Mouse (Mus musculus): ENCODE measurements around the gene Dgkb. TPM values are rescaled to one million over a fixed set of nuclear protein-coding genes. Genes with fewer than 3 reads are reported as not detected.

The Dgkb gene
- polyA plus RNA-seq, 1 experiment from 2014 or later, result not detected

DNA sequence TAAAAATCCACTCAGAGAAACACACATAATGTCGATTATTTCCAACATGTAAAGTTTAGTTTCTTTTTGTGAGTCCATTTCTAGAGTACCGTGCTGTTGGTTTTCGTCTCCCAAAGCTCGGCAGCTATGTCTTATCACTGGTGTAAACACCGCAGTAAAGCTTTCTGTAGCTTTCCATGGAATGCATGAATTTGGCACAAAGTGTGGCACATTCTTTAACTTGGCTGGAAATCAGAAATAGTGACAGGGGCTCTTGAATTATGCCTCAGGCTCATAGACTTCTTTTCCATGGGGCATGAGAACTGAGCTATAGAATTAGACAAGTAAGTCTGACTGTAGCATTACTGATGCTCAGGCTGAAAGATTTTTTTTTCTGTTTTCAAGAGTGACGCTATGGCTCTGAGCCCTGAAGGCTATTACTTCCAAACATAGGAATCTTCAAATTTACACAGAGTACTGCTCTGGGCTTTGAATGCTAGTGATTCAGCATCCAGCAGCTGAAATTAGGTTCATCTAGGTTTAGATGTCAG is 179.0 kb downstream of the Dgkb start:
- ATAC-seq (no peak), DNase-seq (ENCODE audit: low read depth, low spot score) (no peak)
- ChIA-PET CTCF (no interaction called here), POLR2A (no interaction called here)
- H3K27me3 ChIP-seq, result no peaks in the 10 kb centered on the region
- no peak for TF ChIP-seq CTCF (IDR thresholded peaks at IDR 0.05)
- in situ Hi-C loops (cut with MboI; ENCODE audit: low pct_unique_long_range_greater_than_20kb), result no loop called here

DNA sequence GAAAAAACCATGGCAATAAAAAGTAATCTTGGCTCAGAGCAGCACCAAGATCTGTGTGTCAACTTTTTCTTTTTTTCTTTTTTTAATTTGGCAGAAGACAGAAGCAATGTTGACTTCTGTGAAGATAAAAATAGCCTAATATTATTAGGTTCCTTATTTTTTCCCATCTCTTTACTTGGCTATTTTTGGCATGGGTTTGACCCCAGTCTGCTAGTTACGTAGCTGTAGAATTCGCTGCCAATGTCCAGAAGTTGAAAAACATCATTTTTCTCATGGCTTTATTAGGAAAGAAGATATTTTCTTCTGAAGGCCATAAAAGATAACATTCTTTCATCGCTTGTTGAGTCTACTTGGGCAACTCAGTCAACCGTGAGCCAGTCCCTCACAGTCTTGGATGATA is 200.1 kb downstream of the Dgkb start:
- peaks cover 2% of the 10 kb centered on the region for H3K27me3 ChIP-seq
- in situ Hi-C loops (cut with MboI; ENCODE audit: low pct_unique_long_range_greater_than_20kb), result no loop called here
- ChIA-PET POLR2A (no interaction called here), CTCF (no interaction called here)
- DNase-seq (ENCODE audit: low read depth, low spot score), result no peak
- ATAC-seq, result no peak
- no peak for TF ChIP-seq CTCF (IDR thresholded peaks at IDR 0.05)

DNA sequence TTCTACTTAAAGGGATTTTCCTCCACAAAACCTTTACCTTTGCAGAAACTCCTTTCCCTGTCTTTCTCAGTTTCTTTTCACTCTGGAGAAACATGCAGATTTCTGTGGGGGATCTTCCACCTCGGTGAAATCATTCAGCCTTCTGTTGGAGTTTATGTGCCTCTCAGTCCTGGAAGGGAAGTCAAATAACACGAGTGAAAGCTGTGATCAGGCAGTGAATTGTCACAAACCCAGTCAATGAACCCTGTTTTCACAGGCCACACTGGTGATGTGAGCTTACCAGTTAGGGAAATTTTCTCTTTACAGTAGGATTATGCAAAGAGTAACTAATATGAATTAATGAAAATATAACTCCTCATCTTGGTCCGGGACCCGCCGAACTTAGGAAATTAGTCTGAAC is 229.7 kb downstream of the Dgkb start:
- DNase-seq (ENCODE audit: low read depth, low spot score), result no peak
- ChIA-PET POLR2A (no interaction called here), CTCF (no interaction called here)
- no peak for TF ChIP-seq CTCF (IDR thresholded peaks at IDR 0.05)
- ATAC-seq, result no peak
- no peaks in the 10 kb centered on the region for H3K27me3 ChIP-seq
- in situ Hi-C loops (cut with MboI; ENCODE audit: low pct_unique_long_range_greater_than_20kb), result no loop called here

DNA sequence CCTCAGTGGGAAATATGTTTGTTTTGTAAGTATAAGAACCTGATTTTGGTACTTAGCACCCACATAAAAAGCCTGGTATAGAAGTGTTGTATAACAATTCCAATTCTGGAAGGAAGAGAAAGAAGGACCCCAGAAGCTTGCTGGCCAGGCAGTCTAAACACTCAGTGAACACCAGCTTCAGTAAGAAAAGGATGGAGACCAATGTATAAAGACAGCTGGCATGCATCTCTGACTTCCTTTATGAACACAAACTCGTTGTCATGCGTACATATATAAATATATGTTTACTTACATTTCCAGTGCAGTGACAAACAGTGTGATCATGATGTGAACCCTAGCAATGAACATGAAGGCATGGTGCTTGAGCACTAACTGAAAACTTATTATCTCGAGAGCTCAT is 270.7 kb downstream of the Dgkb start:
- ChIA-PET POLR2A (no interaction called here), CTCF (no interaction called here)
- TF ChIP-seq CTCF (IDR thresholded peaks at IDR 0.05), result no peak
- H3K27me3 ChIP-seq, result no peaks in the 10 kb centered on the region
- no peak for ATAC-seq
- DNase-seq (ENCODE audit: low read depth, low spot score), result no peak
- in situ Hi-C loops (cut with MboI; ENCODE audit: low pct_unique_long_range_greater_than_20kb), result no loop called here

DNA sequence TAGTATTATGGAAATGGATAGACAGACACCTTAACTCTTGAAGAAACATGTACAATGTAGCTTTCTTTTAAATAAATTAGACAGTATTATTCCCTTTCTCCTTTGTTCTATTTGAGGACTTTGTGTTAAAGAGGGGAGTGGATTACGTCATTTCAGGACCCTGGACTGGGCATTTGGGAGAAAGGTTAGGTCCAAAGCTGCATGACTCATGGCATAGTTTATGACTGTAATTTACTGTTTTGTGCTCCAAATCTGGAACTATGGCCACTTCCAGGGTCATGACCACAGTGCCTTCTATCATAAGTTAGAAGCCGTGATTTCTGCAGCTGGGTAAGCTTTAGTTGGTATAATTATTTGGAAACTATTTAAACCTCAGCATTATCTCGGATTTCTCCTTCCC is 294.4 kb downstream of the Dgkb start:
- DNase-seq (ENCODE audit: low read depth, low spot score), result no peak
- TF ChIP-seq CTCF (IDR thresholded peaks at IDR 0.05), result no peak
- POLR2A ChIA-PET, result no interaction called here
- ATAC-seq, result no peak
- in situ Hi-C loops (cut with MboI; ENCODE audit: low pct_unique_long_range_greater_than_20kb), result loop anchor here (25.0 kb wide), 1 partner anchor 1400 kb away; no protein-coding TSS in a partner anchor
- no peaks in the 10 kb centered on the region for H3K27me3 ChIP-seq
- CTCF ChIA-PET, result no interaction called here

DNA sequence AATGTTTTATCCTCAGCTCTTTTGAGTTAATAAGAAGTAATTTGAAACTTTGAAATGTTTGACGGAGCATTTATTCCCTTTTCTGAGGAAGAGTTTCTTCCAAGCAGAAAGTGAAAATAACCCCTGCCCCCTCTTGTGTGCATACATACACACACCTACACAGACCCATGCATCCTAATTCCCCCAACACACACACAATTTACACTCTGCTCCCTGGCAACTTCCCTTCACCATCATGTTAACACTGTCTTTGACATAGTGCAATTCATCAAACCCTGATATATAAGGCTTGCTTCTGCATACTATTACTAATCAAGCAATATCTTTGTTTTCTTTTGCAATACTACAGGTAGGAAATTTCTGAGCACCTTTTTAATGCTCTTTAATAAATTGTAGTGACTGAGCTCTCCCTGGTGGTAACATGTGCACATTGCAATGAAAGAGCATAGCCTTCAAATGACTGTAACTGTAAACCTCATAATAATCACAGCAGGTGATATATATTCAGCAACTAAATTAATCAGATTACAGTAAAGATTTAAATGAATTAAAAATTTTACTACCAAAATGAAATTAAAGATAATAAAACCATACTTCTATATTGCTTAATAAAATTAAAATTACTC is 297.6 kb downstream of the Dgkb start:
- ATAC-seq (no peak), DNase-seq (ENCODE audit: low read depth, low spot score) (no peak)
- POLR2A ChIA-PET, result no interaction called here
- in situ Hi-C loops (cut with MboI; ENCODE audit: low pct_unique_long_range_greater_than_20kb), result loop anchor here (25.0 kb wide), 1 partner anchor 1403 kb away; no protein-coding TSS in a partner anchor
- TF ChIP-seq CTCF (IDR thresholded peaks at IDR 0.05), result no peak
- H3K27me3 ChIP-seq, result peaks cover 8% of the 10 kb centered on the region
- CTCF ChIA-PET, result no interaction called here

DNA sequence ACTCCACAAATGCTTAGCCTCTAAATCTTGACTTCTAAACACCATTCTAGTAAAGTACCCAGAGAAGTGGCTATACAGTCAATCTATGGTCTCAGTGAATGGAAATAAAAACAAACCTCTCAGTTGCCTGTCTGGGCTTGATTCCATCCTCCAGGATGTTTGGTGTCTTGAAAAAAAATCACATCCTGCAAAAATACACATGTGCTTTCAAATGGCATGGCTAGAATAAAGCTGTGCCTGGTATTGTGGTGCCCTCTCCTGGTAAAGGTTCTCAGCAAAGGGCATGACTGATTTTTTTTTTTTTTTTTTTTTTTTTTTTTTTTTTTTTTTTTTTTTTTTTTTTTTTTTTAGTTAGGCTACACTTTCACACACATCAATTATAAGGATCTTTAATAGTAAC is 306.0 kb downstream of the Dgkb start:
- no peak for DNase-seq (ENCODE audit: low read depth, low spot score)

DNA sequence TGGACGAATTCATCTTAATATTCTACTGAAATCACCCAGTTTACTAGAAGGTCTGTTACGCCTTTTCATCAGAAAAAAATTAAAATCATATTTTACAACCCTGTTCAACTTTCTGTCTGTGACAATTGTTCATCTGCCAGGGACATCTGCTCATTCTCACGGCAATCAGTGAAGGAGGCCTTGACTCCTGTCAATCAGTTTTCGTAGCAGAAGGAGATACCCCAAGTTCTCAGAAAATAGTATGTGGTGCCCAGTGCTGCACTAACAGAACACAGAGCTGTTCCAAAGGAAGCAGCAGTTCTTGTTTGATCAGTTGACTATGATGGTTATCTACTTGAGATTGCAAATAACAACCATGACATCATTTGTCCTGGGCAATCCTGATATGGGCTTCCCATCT is 307.8 kb downstream of the Dgkb start:
- in situ Hi-C loops (cut with MboI; ENCODE audit: low pct_unique_long_range_greater_than_20kb), result loop anchor here (5.0 to 25.0 kb wide), 3 partner anchors 350 to 1937 kb away; no protein-coding TSS in a partner anchor
- DNase-seq (ENCODE audit: low read depth, low spot score), result no peak
- no peak for ATAC-seq
- CTCF ChIA-PET, result no interaction called here
- POLR2A ChIA-PET, result no interaction called here
- peaks cover 22% of the 10 kb centered on the region for H3K27me3 ChIP-seq
- TF ChIP-seq CTCF (IDR thresholded peaks at IDR 0.05), result no peak

More for the DNA sequence above, 306.0 kb downstream of the Dgkb start:
- ChIA-PET POLR2A (no interaction called here), CTCF (no interaction called here)
- in situ Hi-C loops (cut with MboI; ENCODE audit: low pct_unique_long_range_greater_than_20kb), result loop anchor here (10.0 to 25.0 kb wide), 2 partner anchors 349 to 1411 kb away; no protein-coding TSS in a partner anchor
- no peak for ATAC-seq
- H3K27me3 ChIP-seq, result peaks cover 27% of the 10 kb centered on the region
- no peak for TF ChIP-seq CTCF (IDR thresholded peaks at IDR 0.05)

DNA sequence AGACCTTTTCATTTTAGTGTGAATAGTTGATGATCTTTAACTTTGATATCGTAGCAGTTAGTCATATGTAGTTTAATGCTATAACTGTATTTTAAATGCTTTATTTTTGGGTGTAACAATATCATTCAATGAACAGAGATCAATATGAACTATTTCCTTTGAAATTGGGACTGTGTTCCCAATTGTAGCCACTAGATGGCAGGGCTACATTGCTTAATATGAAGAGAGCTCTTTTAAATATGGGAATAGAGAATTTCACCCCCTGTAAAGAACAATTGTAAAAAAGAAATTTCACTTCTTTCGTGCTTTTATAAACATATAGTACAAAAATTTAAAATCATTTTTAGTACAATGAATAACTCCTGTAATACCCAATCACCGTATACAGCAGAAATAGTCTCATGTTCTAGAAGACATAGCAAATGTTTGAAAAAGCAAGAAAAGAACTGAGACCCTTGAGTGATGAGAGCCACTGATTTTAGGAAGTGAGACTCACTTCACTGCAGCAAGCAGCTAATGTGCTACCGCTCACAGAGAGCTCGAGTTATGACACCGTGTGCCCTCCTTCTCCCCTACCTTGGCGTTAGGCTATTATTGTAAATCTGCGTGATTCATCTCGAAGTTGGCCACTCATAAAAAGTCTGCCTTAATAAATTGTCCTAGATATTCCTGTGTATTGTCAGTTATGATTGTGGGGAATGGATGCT is 312.8 kb downstream of the Dgkb start:
- peaks cover 3% of the 10 kb centered on the region for H3K27me3 ChIP-seq
- DNase-seq (ENCODE audit: low read depth, low spot score), result no peak
- no peak for ATAC-seq
- ChIA-PET CTCF (interaction anchor here (1.0 to 1.5 kb wide), 3 partner anchors 10 to 1365 kb away, joined by 3 to 4 read pairs (median 4); no protein-coding TSS in a partner anchor), POLR2A (no interaction called here)
- peak; percentile 42 for TF ChIP-seq CTCF (IDR thresholded peaks at IDR 0.05)
- in situ Hi-C loops (cut with MboI; ENCODE audit: low pct_unique_long_range_greater_than_20kb), result loop anchor here (25.0 kb wide), 1 partner anchor 1932 kb away; no protein-coding TSS in a partner anchor

DNA sequence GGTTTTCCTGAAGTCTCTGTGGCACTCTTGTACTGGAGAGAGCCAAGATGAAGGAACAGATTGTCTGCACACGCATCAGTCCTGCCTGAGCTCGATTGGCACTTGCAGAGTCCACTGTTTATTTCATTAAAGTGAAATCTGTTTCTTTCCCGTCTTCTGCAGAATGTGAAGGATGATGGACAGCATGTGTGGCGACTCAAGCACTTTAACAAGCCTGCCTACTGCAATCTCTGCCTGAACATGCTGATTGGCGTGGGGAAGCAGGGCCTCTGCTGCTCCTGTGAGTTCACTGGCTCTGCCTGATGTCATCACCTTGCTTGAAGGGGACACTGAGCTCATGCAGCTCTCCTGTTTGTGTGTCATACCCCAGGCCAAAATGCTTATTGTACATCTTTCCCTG is 318.9 kb downstream of the Dgkb start:
- DNase-seq (ENCODE audit: low read depth, low spot score), result no peak
- H3K27me3 ChIP-seq, result no peaks in the 10 kb centered on the region
- ChIA-PET CTCF (interaction anchor here (1.2 kb wide), 1 partner anchor 9 kb away, joined by 3 read pairs; no protein-coding TSS in a partner anchor), POLR2A (no interaction called here)
- ATAC-seq, result no peak
- TF ChIP-seq CTCF (IDR thresholded peaks at IDR 0.05), result no peak
- in situ Hi-C loops (cut with MboI; ENCODE audit: low pct_unique_long_range_greater_than_20kb), result loop anchor here (25.0 kb wide), 1 partner anchor 1926 kb away; no protein-coding TSS in a partner anchor

DNA sequence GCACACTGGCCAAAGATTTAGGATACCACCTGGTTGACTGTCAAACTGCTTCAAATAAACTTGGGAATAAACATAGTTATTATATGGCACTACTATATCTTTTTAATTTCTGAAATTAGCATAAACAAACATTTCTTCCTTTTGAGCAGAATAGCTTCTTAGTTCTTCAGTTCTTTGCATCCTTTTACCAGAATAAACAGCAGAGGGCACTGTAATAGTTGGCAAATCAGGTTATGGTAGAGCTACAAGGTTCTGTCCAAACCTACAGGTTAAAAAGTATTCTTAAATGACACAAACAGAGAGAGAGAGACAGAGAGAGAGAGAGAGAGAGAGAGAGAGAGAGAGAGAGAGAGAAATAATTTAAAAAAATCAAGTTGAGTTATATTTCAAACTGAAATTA is 322.5 kb downstream of the Dgkb start:
- CTCF ChIA-PET, result interaction anchor here (1.3 kb wide), 1 partner anchor 9 kb away, joined by 4 read pairs; no protein-coding TSS in a partner anchor
- in situ Hi-C loops (cut with MboI; ENCODE audit: low pct_unique_long_range_greater_than_20kb), result loop anchor here (25.0 kb wide), 1 partner anchor 1922 kb away; no protein-coding TSS in a partner anchor
- DNase-seq (ENCODE audit: low read depth, low spot score) (no peak), ATAC-seq (no peak)
- no peaks in the 10 kb centered on the region for H3K27me3 ChIP-seq
- TF ChIP-seq CTCF (IDR thresholded peaks at IDR 0.05), result no peak
- POLR2A ChIA-PET, result interaction anchor here (0.6 kb wide), 1 partner anchor 555 kb away, joined by 3 read pairs; no protein-coding TSS in a partner anchor

All from Patski (cell line).